Mouse (Mus musculus): ENCODE results near the gene Tmem62. TPM values are rescaled to one million over a fixed set of nuclear protein-coding genes. Genes with fewer than 3 reads are reported as not detected.
"Not testable (repeated sequence)": the region's sequence is repeated elsewhere in the genome, so short reads cannot be mapped to it uniquely, and the experiment has no call there.

Tmem62 gene
- polyA plus RNA-seq, 1 experiment from 2014 or later: 3.9 TPM

- Histone ChIP-seq H3K27ac (replicated peaks in 1 of 2; ENCODE audit: control insufficient read depth in 1 of 2, insufficient read depth in 1 of 2, low read depth in 2 of 2, low read length in 2 of 2) (no peak overlapping the region), H3K27me3 (ENCODE audit: control insufficient read depth, insufficient read depth, low read length) (no peaks in the 10 kb centered on the region), H3K4me3 (ENCODE audit: control insufficient read depth in 1 of 2, insufficient read depth in 1 of 2, low read depth in 1 of 2, low read length in 2 of 2) (no peak overlapping the region), H3K9ac (ENCODE audit: low read length) (no peak overlapping the region), H3K4me2 (ENCODE audit: low read length) (no peak overlapping the region), H3K9me3 (ENCODE audit: control insufficient read depth, low read length) (no peaks in the 10 kb centered on the region), H3K4me1 (ENCODE audit: control insufficient read depth in 2 of 2, insufficient read depth in 2 of 2, low read length in 2 of 2) (no peaks in the 10 kb centered on the region; a peak in 1 of 4 replicates), H3K36me3 (ENCODE audit: control insufficient read depth, insufficient read depth, low read length) (peaks cover 37% of the 10 kb centered on the region)
- 95% methylated on average over 7 of the region's 7 CpGs for WGBS
- ATAC-seq (ENCODE audit: insufficient number of reproducible peaks, insufficient read depth, low FRiP score, low read depth): no peak
Observed at GRCm38 (mm10) chr2:120963110-120963509, 13.7 kb upstream of the Tmem62 start.

GRCm38 (mm10) chr2:120965486-120965885, 11.3 kb upstream of the Tmem62 start:
- Histone ChIP-seq H3K4me3 (ENCODE audit: control insufficient read depth in 1 of 2, insufficient read depth in 1 of 2, low read depth in 1 of 2, low read length in 2 of 2) (no peak overlapping the region), H3K27ac (replicated peaks in 1 of 2; ENCODE audit: control insufficient read depth in 1 of 2, insufficient read depth in 1 of 2, low read depth in 2 of 2, low read length in 2 of 2) (no peak overlapping the region), H3K9ac (ENCODE audit: low read length) (no peak overlapping the region), H3K36me3 (ENCODE audit: control insufficient read depth, insufficient read depth, low read length) (peaks cover 26% of the 10 kb centered on the region), H3K27me3 (ENCODE audit: control insufficient read depth, insufficient read depth, low read length) (no peaks in the 10 kb centered on the region), H3K4me1 (ENCODE audit: control insufficient read depth in 2 of 2, insufficient read depth in 2 of 2, low read length in 2 of 2) (peaks cover 0 to 9% of the 10 kb centered on the region in 2 experiments; a peak in 2 of 4 replicates), H3K4me2 (ENCODE audit: low read length) (no peak overlapping the region), H3K9me3 (ENCODE audit: control insufficient read depth, low read length) (no peaks in the 10 kb centered on the region)
- no peak for ATAC-seq (ENCODE audit: insufficient number of reproducible peaks, insufficient read depth, low FRiP score, low read depth)
- WGBS: 95% methylated on average over 3 of the region's 3 CpGs

DNA sequence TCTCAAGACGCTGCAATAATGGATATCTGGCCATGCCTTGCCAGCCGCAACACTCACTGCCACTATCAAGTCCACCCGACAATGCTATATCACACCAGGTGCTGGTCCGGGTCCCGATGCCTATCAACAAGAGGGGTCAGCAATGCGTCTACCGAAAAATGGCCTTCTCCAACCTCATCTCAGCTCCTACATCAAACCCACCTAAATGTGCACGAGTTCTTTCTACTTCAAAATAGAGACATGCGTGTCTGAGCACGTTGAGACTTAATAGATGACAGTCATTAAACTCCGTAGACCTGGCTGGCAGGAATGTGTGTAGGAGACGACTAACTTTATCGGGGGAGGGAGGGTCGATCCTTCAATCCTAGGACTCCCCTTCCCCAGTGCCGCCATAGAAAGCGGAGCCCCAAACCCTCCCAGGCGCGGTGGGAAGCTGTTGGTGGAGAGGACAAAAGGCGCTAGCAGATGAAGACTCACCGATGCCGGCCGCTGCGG, 6.7 kb upstream of the Tmem62 start:
- ATAC-seq (ENCODE audit: insufficient number of reproducible peaks, insufficient read depth, low FRiP score, low read depth): no peak
- peak overlapping the region; percentile 79 for H3K4me2 ChIP-seq (ENCODE audit: low read length)
- WGBS: under 1% methylated on average over 23 of the region's 23 CpGs
- H3K36me3 ChIP-seq (ENCODE audit: control insufficient read depth, insufficient read depth, low read length): 0 out of 2 replicates have a peak, but pooled peaks cover 8% of the 10 kb centered on the region
- peak overlapping the region; percentile 86 for H3K9ac ChIP-seq (ENCODE audit: low read length)
- no peaks in the 10 kb centered on the region for H3K27me3 ChIP-seq (ENCODE audit: control insufficient read depth, insufficient read depth, low read length)
- peak overlapping the region; percentile 75 to 82 for H3K27ac ChIP-seq (replicated peaks in 1 of 2; ENCODE audit: control insufficient read depth in 1 of 2, insufficient read depth in 1 of 2, low read depth in 2 of 2, low read length in 2 of 2)
- peaks cover 2 to 9% of the 10 kb centered on the region in 2 experiments; a peak in 3 of 4 replicates for H3K4me1 ChIP-seq (ENCODE audit: control insufficient read depth in 2 of 2, insufficient read depth in 2 of 2, low read length in 2 of 2)
- peak overlapping the region; percentile 83 to 92 for H3K4me3 ChIP-seq (ENCODE audit: control insufficient read depth in 1 of 2, insufficient read depth in 1 of 2, low read depth in 1 of 2, low read length in 2 of 2)
- no peaks in the 10 kb centered on the region for H3K9me3 ChIP-seq (ENCODE audit: control insufficient read depth, low read length)

GRCm38 (mm10) chr2:120970559-120971080, 6.2 kb upstream of the Tmem62 start, which contains the start of gene Ubr1:
Ubr1 (minus strand) TSS chr2:120970715.
- peak within 1 kb of the TSS; percentile 79 for H3K4me2 ChIP-seq (ENCODE audit: low read length)
- no peaks in the 10 kb centered on the region for H3K9me3 ChIP-seq (ENCODE audit: control insufficient read depth, low read length)
- peaks cover 2 to 9% of the 10 kb centered on the region in 2 experiments; a peak in 3 of 4 replicates for H3K4me1 ChIP-seq (ENCODE audit: control insufficient read depth in 2 of 2, insufficient read depth in 2 of 2, low read length in 2 of 2)
- H3K4me3 ChIP-seq (ENCODE audit: control insufficient read depth in 1 of 2, insufficient read depth in 1 of 2, low read depth in 1 of 2, low read length in 2 of 2): peak within 1 kb of the TSS; percentile 83 to 92
- peak; percentile 77 for ATAC-seq (ENCODE audit: insufficient number of reproducible peaks, insufficient read depth, low FRiP score, low read depth)
- WGBS: under 1% methylated on average over 39 of the region's 39 CpGs
- 0 out of 2 replicates have a peak, but pooled peaks cover 8% of the 10 kb centered on the region for H3K36me3 ChIP-seq (ENCODE audit: control insufficient read depth, insufficient read depth, low read length)
- peak within 1 kb of the TSS; percentile 86 for H3K9ac ChIP-seq (ENCODE audit: low read length)
- H3K27ac ChIP-seq (replicated peaks in 1 of 2; ENCODE audit: control insufficient read depth in 1 of 2, insufficient read depth in 1 of 2, low read depth in 2 of 2, low read length in 2 of 2): peak within 1 kb of the TSS; percentile 75 to 82
- no peaks in the 10 kb centered on the region for H3K27me3 ChIP-seq (ENCODE audit: control insufficient read depth, insufficient read depth, low read length)

DNA sequence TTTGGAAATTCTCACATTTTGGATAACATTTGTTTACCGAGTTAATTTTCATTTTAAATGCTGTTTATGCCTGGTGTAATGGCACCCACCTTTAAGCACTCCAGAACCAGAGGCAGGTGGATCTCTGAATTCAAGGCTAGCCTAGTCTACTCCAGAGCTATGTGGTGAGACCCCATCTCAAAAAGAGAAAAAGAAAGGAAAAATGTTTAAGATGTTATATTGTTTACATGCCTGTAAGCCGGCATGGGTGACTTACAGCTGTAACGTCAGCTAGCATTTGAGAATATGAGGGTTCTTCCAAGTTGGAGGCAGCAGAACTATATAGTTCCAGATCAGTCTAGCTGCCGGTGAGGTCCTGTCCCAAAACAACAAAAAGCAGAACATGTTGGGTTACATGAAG, 5.1 kb upstream of the Tmem62 start:
- H3K9me3 ChIP-seq (ENCODE audit: control insufficient read depth, low read length): no peaks in the 10 kb centered on the region
- no peak overlapping the region for H3K4me2 ChIP-seq (ENCODE audit: low read length)
- 0 out of 2 replicates have a peak, but pooled peaks cover 2% of the 10 kb centered on the region for H3K36me3 ChIP-seq (ENCODE audit: control insufficient read depth, insufficient read depth, low read length)
- no peak overlapping the region for H3K9ac ChIP-seq (ENCODE audit: low read length)
- no peaks in the 10 kb centered on the region for H3K27me3 ChIP-seq (ENCODE audit: control insufficient read depth, insufficient read depth, low read length)
- H3K4me1 ChIP-seq (ENCODE audit: control insufficient read depth in 2 of 2, insufficient read depth in 2 of 2, low read length in 2 of 2): peaks cover 2 to 9% of the 10 kb centered on the region in 2 experiments; a peak in 3 of 4 replicates
- ATAC-seq (ENCODE audit: insufficient number of reproducible peaks, insufficient read depth, low FRiP score, low read depth): no peak
- no peak overlapping the region for H3K27ac ChIP-seq (replicated peaks in 1 of 2; ENCODE audit: control insufficient read depth in 1 of 2, insufficient read depth in 1 of 2, low read depth in 2 of 2, low read length in 2 of 2)
- H3K4me3 ChIP-seq (ENCODE audit: control insufficient read depth in 1 of 2, insufficient read depth in 1 of 2, low read depth in 1 of 2, low read length in 2 of 2): no peak overlapping the region
- WGBS: 92% methylated on average over 4 of the region's 4 CpGs

DNA sequence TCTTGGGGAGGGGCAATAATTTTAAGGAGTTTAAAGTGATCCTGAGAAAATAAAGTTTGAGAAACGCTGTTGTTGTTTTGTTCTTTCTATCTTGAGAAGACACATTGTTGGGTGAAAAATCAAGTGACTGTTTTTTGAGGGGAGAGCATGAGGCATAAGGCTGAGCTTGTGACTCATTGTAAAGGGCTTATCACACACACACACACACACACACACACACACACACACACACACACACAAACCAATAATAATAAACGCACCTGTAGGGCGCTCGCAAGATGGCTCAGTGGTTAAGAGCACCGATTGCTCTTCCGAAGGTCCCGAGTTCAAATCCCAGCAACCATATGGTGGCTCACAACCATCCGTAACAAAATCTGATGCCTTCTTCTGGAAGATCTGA, 4.6 kb upstream of the Tmem62 start:
- H3K4me3 ChIP-seq (ENCODE audit: control insufficient read depth in 1 of 2, insufficient read depth in 1 of 2, low read depth in 1 of 2, low read length in 2 of 2); H3K27ac ChIP-seq (replicated peaks in 1 of 2; ENCODE audit: control insufficient read depth in 1 of 2, insufficient read depth in 1 of 2, low read depth in 2 of 2, low read length in 2 of 2); H3K36me3 ChIP-seq (ENCODE audit: control insufficient read depth, insufficient read depth, low read length); H3K27me3 ChIP-seq (ENCODE audit: control insufficient read depth, insufficient read depth, low read length); ATAC-seq (ENCODE audit: insufficient number of reproducible peaks, insufficient read depth, low FRiP score, low read depth); H3K9me3 ChIP-seq (ENCODE audit: control insufficient read depth, low read length); H3K4me2 ChIP-seq (ENCODE audit: low read length); H3K9ac ChIP-seq (ENCODE audit: low read length); H3K4me1 ChIP-seq (ENCODE audit: control insufficient read depth in 2 of 2, insufficient read depth in 2 of 2, low read length in 2 of 2): not testable (repeated sequence)
- WGBS: 92% methylated on average over 8 of the region's 8 CpGs

DNA sequence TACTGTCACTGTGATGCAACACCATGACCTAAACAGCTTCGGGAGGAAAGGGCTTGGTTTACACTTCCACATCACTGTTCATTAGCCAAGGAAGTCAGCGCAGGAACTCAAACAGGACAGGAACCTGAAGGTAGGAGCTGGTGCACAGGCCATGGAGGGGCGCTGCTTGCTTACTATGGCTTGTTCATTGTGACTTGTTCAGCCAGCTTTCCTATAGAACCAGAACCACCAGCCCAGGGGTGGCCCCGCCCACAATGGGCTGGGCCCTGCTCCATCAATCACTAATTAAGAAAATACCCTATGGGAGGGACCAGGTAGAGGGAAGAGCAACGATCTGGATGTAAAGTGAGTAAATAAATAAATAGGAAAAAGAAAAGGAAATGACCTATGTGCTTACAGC, 3.9 kb upstream of the Tmem62 start:
- Histone ChIP-seq H3K9me3 (ENCODE audit: control insufficient read depth, low read length) (no peaks in the 10 kb centered on the region), H3K4me2 (ENCODE audit: low read length) (no peak overlapping the region), H3K4me1 (ENCODE audit: control insufficient read depth in 2 of 2, insufficient read depth in 2 of 2, low read length in 2 of 2) (peaks cover 4 to 9% of the 10 kb centered on the region in 2 experiments; a peak in 3 of 4 replicates), H3K27me3 (ENCODE audit: control insufficient read depth, insufficient read depth, low read length) (no peaks in the 10 kb centered on the region), H3K27ac (replicated peaks in 1 of 2; ENCODE audit: control insufficient read depth in 1 of 2, insufficient read depth in 1 of 2, low read depth in 2 of 2, low read length in 2 of 2) (no peak overlapping the region), H3K36me3 (ENCODE audit: control insufficient read depth, insufficient read depth, low read length) (no peaks in the 10 kb centered on the region), H3K9ac (ENCODE audit: low read length) (no peak overlapping the region), H3K4me3 (ENCODE audit: control insufficient read depth in 1 of 2, insufficient read depth in 1 of 2, low read depth in 1 of 2, low read length in 2 of 2) (no peak overlapping the region)
- ATAC-seq (ENCODE audit: insufficient number of reproducible peaks, insufficient read depth, low FRiP score, low read depth): no peak
- 20% methylated on average over 5 of the region's 5 CpGs for WGBS
